Comparison of ENCODE assay signal across 9 mouse cellular contexts in genomic region chr8:104247054-104247907, GRCm38 (mm10). TPM values are rescaled to one million over a fixed set of nuclear protein-coding genes. Genes with fewer than 3 reads are reported as not detected.
DNase-seq lines count a peak whose midpoint lies in the region; ATAC-seq and TF ChIP-seq lines count a peak whose summit lies in the region.
"Had no signal": no experiment of that assay in that cellular context is flagged by ENCODE, and none has a peak within 500 bp of the region (broad histone marks: within the 10 kb centered on the region; RNA-seq: fewer than 3 reads in every experiment).

No protein-coding gene starts in this region.

- 73% methylated on average over 22 of the region's 22 CpGs for WGBS in forebrain, embryonic 16.5 days
- WGBS in intestine, postnatal 0 days, result 55% methylated on average over 22 of the region's 22 CpGs
- WGBS in lung, adult 2 months, result 46% methylated on average over 22 of the region's 22 CpGs
- WGBS in neural tube, embryonic 15.5 days, result 74% methylated on average over 22 of the region's 22 CpGs

- H3K4me1 ChIP-seq in forebrain, embryonic 16.5 days (replicated peaks; ENCODE audit: control insufficient read depth, insufficient read depth, low read length), result peaks cover 27% of the 10 kb centered on the region
- H3K4me1 ChIP-seq in intestine, postnatal 0 days (replicated peaks; ENCODE audit: control insufficient read depth, insufficient read depth, low read length), result peaks cover 15% of the 10 kb centered on the region; the same call in 1 of the 2 replicates
- peaks cover 5% of the 10 kb centered on the region for H3K4me1 ChIP-seq in lung, adult 2 months (ENCODE audit: control insufficient read depth, insufficient read depth, low read length)
- peaks cover 32% of the 10 kb centered on the region for H3K4me1 ChIP-seq in neural tube, embryonic 15.5 days

- TF ChIP-seq POLR2A in lung, adult 2 months (IDR thresholded peaks at IDR 0.05; ENCODE audit: borderline replicate concordance, extremely low read depth, low read depth, low read length), result no peak

- peak overlapping the region; percentile 88 for H3K4me2 ChIP-seq in forebrain, embryonic 16.5 days (ENCODE audit: low read length)
- H3K4me2 ChIP-seq in intestine, postnatal 0 days (replicated peaks; ENCODE audit: low read depth), result peak overlapping the region; percentile 94
- H3K4me2 ChIP-seq in neural tube, embryonic 15.5 days, result peak overlapping the region; percentile 85

- no peak for DNase-seq in left cerebral cortex, adult 2 months (ENCODE audit: extremely low spot score in 1 of 2, low spot score in 2 of 2)
- DNase-seq in left cerebral cortex, postnatal 25 days (ENCODE audit: low spot score in 2 of 2), result no peak
- DNase-seq in lung, adult 2 months, result no peak
- DNase-seq in c-Kit-positive CD71-positive TER-119-positive erythroid progenitor cells, embryonic 14.5 days (ENCODE audit: low spot score), result no peak
- no peak for DNase-seq in cerebellum, adult 11-12 months

- peak overlapping the region; percentile 88 for H3K4me3 ChIP-seq in left cerebral cortex, adult 2 months
- peak overlapping the region; percentile 87 for H3K4me3 ChIP-seq in forebrain, embryonic 16.5 days (replicated peaks; ENCODE audit: low read length)
- H3K4me3 ChIP-seq in intestine, postnatal 0 days (ENCODE audit: low read depth, low read length), result peak overlapping the region; percentile 91
- H3K4me3 ChIP-seq in lung, adult 2 months (replicated peaks; ENCODE audit: extremely low read depth, low read depth, low read length), result peak overlapping the region; percentile 74
- peak overlapping the region; percentile 90 for H3K4me3 ChIP-seq in neural tube, embryonic 15.5 days (replicated peaks)

- H3K27me3 ChIP-seq in forebrain, embryonic 16.5 days (replicated peaks; ENCODE audit: control insufficient read depth, insufficient read depth, low read length), result no peaks in the 10 kb centered on the region
- no peaks in the 10 kb centered on the region for H3K27me3 ChIP-seq in intestine, postnatal 0 days (replicated peaks; ENCODE audit: control insufficient read depth, insufficient read depth, low read length)
- H3K27me3 ChIP-seq in neural tube, embryonic 15.5 days (replicated peaks), result no peaks in the 10 kb centered on the region

- H3K9me3 ChIP-seq in forebrain, embryonic 16.5 days (ENCODE audit: control insufficient read depth, low read length), result no peaks in the 10 kb centered on the region
- no peaks in the 10 kb centered on the region for H3K9me3 ChIP-seq in intestine, postnatal 0 days (ENCODE audit: control insufficient read depth)
- no peaks in the 10 kb centered on the region for H3K9me3 ChIP-seq in neural tube, embryonic 15.5 days (replicated peaks)

- intact Hi-C loops in left cerebral cortex, adult 2 months (cut with DNase I), result no loop called here
- intact Hi-C loops in left cerebral cortex, postnatal 25 days (cut with DNase I), result no loop called here

- peak overlapping the region; percentile 84 for H3K9ac ChIP-seq in forebrain, embryonic 16.5 days (replicated peaks; ENCODE audit: low read depth, low read length)
- peak overlapping the region; percentile 70; the same call in 1 of the 2 replicates for H3K9ac ChIP-seq in intestine, postnatal 0 days (ENCODE audit: low read depth, low read length)
- H3K9ac ChIP-seq in neural tube, embryonic 15.5 days (replicated peaks), result peak overlapping the region; percentile 91

- no peak overlapping the region for H3K27ac ChIP-seq in left cerebral cortex, adult 2 months
- no peak overlapping the region for H3K27ac ChIP-seq in forebrain, embryonic 16.5 days (ENCODE audit: low read length)
- no peak overlapping the region for H3K27ac ChIP-seq in intestine, postnatal 0 days (ENCODE audit: low read depth, low read length)
- H3K27ac ChIP-seq in neural tube, embryonic 15.5 days (replicated peaks), result 0 out of 2 replicates have a peak overlapping the region, but pooled peaks have one; percentile 23

- H3K36me3 ChIP-seq in forebrain, embryonic 16.5 days (ENCODE audit: control insufficient read depth, insufficient read depth), result peaks cover 6% of the 10 kb centered on the region
- peaks cover 16% of the 10 kb centered on the region for H3K36me3 ChIP-seq in intestine, postnatal 0 days (ENCODE audit: control insufficient read depth, insufficient read depth)
- H3K36me3 ChIP-seq in neural tube, embryonic 15.5 days, result peaks cover 19% of the 10 kb centered on the region

- TF ChIP-seq CTCF in left cerebral cortex, adult 2 months (IDR thresholded peaks at IDR 0.05), result no peak
- no peak for TF ChIP-seq CTCF in intestine, postnatal 0 days (IDR thresholded peaks at IDR 0.05; ENCODE audit: low read depth)
- no peak for TF ChIP-seq CTCF in lung, adult 2 months (IDR thresholded peaks at IDR 0.05; ENCODE audit: insufficient read depth, low read length)

- ATAC-seq in forebrain, embryonic 16.5 days, result no peak
- ATAC-seq in intestine, postnatal 0 days, result no peak
- no peak for ATAC-seq in neural tube, embryonic 15.5 days (ENCODE audit: low FRiP score)

RNA-seq across cellular contexts. Expression of gene Tk2, which starts 1.1 kb away (rescaled TPM):
- total RNA-seq in left cerebral cortex, adult 2 months (2021), result 10 to 100 TPM; 40.3 to 41.6 TPM
- total RNA-seq in left cerebral cortex, postnatal 25 days (2021), result 10 to 100 TPM; 36.5 to 36.7 TPM
- 51.7 and 54.3 TPM in 2 replicates for polyA plus RNA-seq in forebrain, embryonic 16.5 days (2015; fragmentation: Nextera tagmentation; extraction: Ambion mirVana)
- polyA plus RNA-seq in intestine, postnatal 0 days (2015; fragmentation: Nextera tagmentation; extraction: Ambion mirVana), result 12.0 and 12.4 TPM in 2 replicates
- polyA plus RNA-seq in lung, adult 2 months (2012; rRNA removed), result 21.9 and 25.0 TPM in 2 replicates
- polyA plus RNA-seq in neural tube, embryonic 15.5 days (2015; fragmentation: Nextera tagmentation; extraction: Ambion mirVana), result 40.2 and 46.7 TPM in 2 replicates

RNA-seq across cellular contexts. Expression of gene Cklf, which starts 3.4 kb away (rescaled TPM):
- total RNA-seq in left cerebral cortex, adult 2 months (2021), result 1 to 10 TPM; 6.7 to 8.1 TPM
- total RNA-seq in left cerebral cortex, postnatal 25 days (2021), result 1 to 10 TPM; 6.5 to 7.5 TPM
- polyA plus RNA-seq in forebrain, embryonic 16.5 days (2015; fragmentation: Nextera tagmentation; extraction: Ambion mirVana), result 36.0 and 36.3 TPM in 2 replicates
- 16.5 and 17.8 TPM in 2 replicates for polyA plus RNA-seq in intestine, postnatal 0 days (2015; fragmentation: Nextera tagmentation; extraction: Ambion mirVana)
- 6.1 and 9.5 TPM in 2 replicates for polyA plus RNA-seq in lung, adult 2 months (2012; rRNA removed)
- polyA plus RNA-seq in neural tube, embryonic 15.5 days (2015; fragmentation: Nextera tagmentation; extraction: Ambion mirVana), result 36.8 and 38.3 TPM in 2 replicates

RNA-seq across cellular contexts. Expression of gene Cmtm2a, which starts 45.7 kb away (rescaled TPM):
- not detected for total RNA-seq in left cerebral cortex, adult 2 months (2021)
- not detected for total RNA-seq in left cerebral cortex, postnatal 25 days (2021)
- polyA plus RNA-seq in forebrain, embryonic 16.5 days (2015; fragmentation: Nextera tagmentation; extraction: Ambion mirVana), result not detected in 2 replicates
- not detected in 2 replicates for polyA plus RNA-seq in intestine, postnatal 0 days (2015; fragmentation: Nextera tagmentation; extraction: Ambion mirVana)
- polyA plus RNA-seq in lung, adult 2 months (2012; rRNA removed), result not detected in 2 replicates
- polyA plus RNA-seq in neural tube, embryonic 15.5 days (2015; fragmentation: Nextera tagmentation; extraction: Ambion mirVana), result not detected in 2 replicates
- polyA plus RNA-seq: brain, embryonic 14.5 days had no signal
